Mouse (Mus musculus): ENCODE data around the gene Il34. TPM values are rescaled to one million over a fixed set of nuclear protein-coding genes. Genes with fewer than 3 reads are reported as not detected.

The Il34 gene
- total RNA-seq, 2 experiments from 2014 or later, result not detected

Other genes with a start within 250 kb of the Il34 start
- gene Vac14, start 187.3 kb downstream of the Il34 start, total RNA-seq (2015), result 33.2 and 38.1 TPM in 2 replicates
- gene Vac14, start 187.3 kb downstream of the Il34 start, total RNA-seq (2017), result 24.9 and 26.2 TPM in 2 replicates
- 0.27 TPM in 1 of 2 replicates, not detected in the other for gene Mtss1l, start 84.4 kb downstream of the Il34 start, total RNA-seq (2015)
- gene Mtss1l, start 84.4 kb downstream of the Il34 start, total RNA-seq (2017), result 1.7 TPM in 1 of 2 replicates, not detected in the other
- gene Cog4, start 40.7 kb upstream of the Il34 start, total RNA-seq (2015), result 10.7 and 11.2 TPM in 2 replicates
- gene Cog4, start 40.7 kb upstream of the Il34 start, total RNA-seq (2017), result 27.7 and 30.7 TPM in 2 replicates
- gene Sf3b3, start 40.9 kb upstream of the Il34 start, total RNA-seq (2015), result 123 and 140 TPM in 2 replicates
- 162 and 197 TPM in 2 replicates for gene Sf3b3, start 40.9 kb upstream of the Il34 start, total RNA-seq (2017)
- 2.6 and 3.0 TPM in 2 replicates for gene Fuk, start 96.6 kb upstream of the Il34 start, total RNA-seq (2015)
- gene Fuk, start 96.6 kb upstream of the Il34 start, total RNA-seq (2017), result 3.0 and 6.0 TPM in 2 replicates
- gene St3gal2, start 114.0 kb upstream of the Il34 start, total RNA-seq (2015), result 5.8 and 6.5 TPM in 2 replicates
- gene St3gal2, start 114.0 kb upstream of the Il34 start, total RNA-seq (2017), result 4.3 and 6.9 TPM in 2 replicates
- 75.2 and 76.8 TPM in 2 replicates for gene Ddx19a, start 191.9 kb upstream of the Il34 start, total RNA-seq (2015)
- 37.4 and 48.8 TPM in 2 replicates for gene Ddx19a, start 191.9 kb upstream of the Il34 start, total RNA-seq (2017)
- 5.8 and 7.0 TPM in 2 replicates for gene Ddx19b, start 225.8 kb upstream of the Il34 start, total RNA-seq (2015)
- 14.0 and 14.9 TPM in 2 replicates for gene Ddx19b, start 225.8 kb upstream of the Il34 start, total RNA-seq (2017)
- 12.8 and 15.5 TPM in 2 replicates for gene Aars, start 227.2 kb upstream of the Il34 start, total RNA-seq (2015)
- gene Aars, start 227.2 kb upstream of the Il34 start, total RNA-seq (2017), result 38.3 and 47.6 TPM in 2 replicates